Mouse (Mus musculus) intestine, embryonic 16.5 days (tissue): ENCODE measurements at regions not wholly inside any gene's neighbourhood (a gene's known extent, or its start where the extent isn't known, plus 50 kb on each side); places are given as distances from the start of the nearest gene placed in this dataset.

ENCODE experiments used
- ATAC-seq: fragments of 200-750 bp; cut with Nextera tagmentation; 2 replicates; pipeline ENCODE4 v1.8.0; 2017; ENCODE audit warnings: moderate TSS enrichment, moderate library complexity
- H3K27ac ChIP-seq: fragments of 300-500 bp; sonication (generic); 2 replicates; pipeline ENCODE4 v1.5.1; 2014; ENCODE audit warnings: mild to moderate bottlenecking, low read length
- H3K27me3 ChIP-seq: fragments of 300-500 bp; sonication (generic); replicated peaks from 2 replicates; pipeline ENCODE4 v1.6.1; 2014; ENCODE audit warnings: low read length, control low read depth, mixed read lengths; ENCODE audit not compliant: control insufficient read depth, insufficient read depth
- H3K36me3 ChIP-seq: fragments of 300-500 bp; sonication (generic); 2 replicates; pipeline ENCODE4 v1.6.1; 2014; ENCODE audit warnings: low read length, control low read depth; ENCODE audit not compliant: control insufficient read depth, insufficient read depth
- H3K4me1 ChIP-seq: fragments of 300-500 bp; sonication (generic); 2 replicates; pipeline ENCODE4 v1.6.1; 2014; ENCODE audit warnings: low read length, control low read depth, mixed read lengths; ENCODE audit not compliant: control insufficient read depth, insufficient read depth
- H3K4me2 ChIP-seq: fragments of 300-500 bp; sonication (generic); 2 replicates; pipeline ENCODE4 v1.6.1; 2014; ENCODE audit warnings: low read depth, low read length, control low read depth
- H3K4me3 ChIP-seq: fragments of 300-500 bp; sonication (generic); 2 replicates; pipeline ENCODE4 v1.5.1; 2014; ENCODE audit warnings: mild to moderate bottlenecking, low read length
- H3K9ac ChIP-seq: fragments of 300-500 bp; sonication (generic); 2 replicates; pipeline ENCODE4 v1.6.1; 2014; ENCODE audit warnings: low read depth, low read length
- H3K9me3 ChIP-seq: fragments of 300-500 bp; sonication (generic); 2 replicates; pipeline ENCODE4 v1.6.1; 2016; ENCODE audit warnings: low read length, control low read depth; ENCODE audit not compliant: control insufficient read depth
- WGBS: fragments of 180-500 bp; shearing (Covaris S2); extraction: QIAGEN DNeasy Blood & Tissue Kit; methylation state at CpG from one replicate; pipeline ENCODE4 v1.1.7; 2014; 5-methylcytosine and 5-hydroxymethylcytosine counted together

DNA sequence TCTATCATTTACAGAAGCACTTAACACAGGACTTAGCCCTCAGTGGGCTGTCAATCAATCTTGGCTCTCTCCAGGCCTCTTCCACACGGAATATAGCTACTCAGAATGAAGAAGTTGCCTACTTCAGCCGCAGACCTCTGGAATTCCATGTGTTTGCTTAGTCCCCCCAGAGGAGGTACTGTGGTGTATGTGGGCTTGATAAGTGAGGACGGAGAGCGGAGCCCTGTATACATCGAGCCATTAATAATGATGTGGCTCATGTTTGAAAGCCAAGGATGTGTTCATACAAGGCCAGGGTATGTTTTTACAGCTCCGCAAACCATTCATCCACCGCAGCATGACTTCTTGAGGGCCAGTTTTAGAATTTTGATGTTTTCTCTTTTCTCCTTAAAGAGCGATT, 125.8 kb downstream of the Enc1 start:
- Histone ChIP-seq H3K27ac (no peak overlapping the region), H3K4me3 (no peak overlapping the region), H3K4me1 (peaks cover 10% of the 10 kb centered on the region), H3K4me2 (no peak overlapping the region), H3K9me3 (no peaks in the 10 kb centered on the region), H3K9ac (no peak overlapping the region), H3K36me3 (no peaks in the 10 kb centered on the region), H3K27me3 (no peaks in the 10 kb centered on the region)
- WGBS = 71% methylated on average over 8 of the region's 8 CpGs
- ATAC-seq = no peak

DNA sequence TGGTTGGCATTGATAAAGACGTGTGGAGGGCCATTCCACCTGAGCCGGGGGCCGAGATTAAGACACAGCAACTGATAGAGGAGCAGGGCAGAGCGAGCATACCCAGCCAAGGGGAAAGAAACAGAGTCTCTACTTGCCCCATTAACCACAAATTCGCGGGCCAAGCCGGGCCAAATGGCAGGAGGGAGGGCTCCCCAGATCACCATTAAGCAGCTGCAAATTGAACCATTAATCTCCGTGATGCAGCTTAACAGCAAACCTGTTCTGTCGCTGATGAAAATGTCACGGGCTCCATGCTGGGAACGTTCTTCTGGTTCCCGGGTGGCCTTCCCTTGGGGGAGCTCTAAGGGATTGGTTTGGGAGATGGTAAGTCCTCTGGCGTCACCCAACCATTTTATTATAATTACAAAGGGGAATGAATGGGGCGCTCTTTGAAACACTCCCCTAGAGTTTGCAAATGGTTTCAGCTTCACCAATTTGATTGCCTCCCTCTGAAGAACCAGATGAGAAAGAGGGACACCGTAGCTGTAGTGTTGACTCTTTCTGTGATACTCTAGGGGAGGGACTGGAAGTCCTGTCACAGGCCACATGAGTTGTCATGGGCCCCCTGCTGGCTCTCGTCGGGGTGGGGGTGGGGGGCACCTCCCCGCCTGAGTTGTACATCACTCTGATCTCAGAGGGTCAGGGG, 124.8 kb downstream of the Enc1 start:
- Histone ChIP-seq H3K36me3 (no peaks in the 10 kb centered on the region), H3K4me3 (no peak overlapping the region), H3K4me1 (peaks cover 10% of the 10 kb centered on the region), H3K4me2 (no peak overlapping the region), H3K27me3 (no peaks in the 10 kb centered on the region), H3K27ac (no peak overlapping the region), H3K9me3 (no peaks in the 10 kb centered on the region), H3K9ac (no peak overlapping the region)
- no peak for ATAC-seq
- 53% methylated on average over 18 of the region's 18 CpGs for WGBS

DNA sequence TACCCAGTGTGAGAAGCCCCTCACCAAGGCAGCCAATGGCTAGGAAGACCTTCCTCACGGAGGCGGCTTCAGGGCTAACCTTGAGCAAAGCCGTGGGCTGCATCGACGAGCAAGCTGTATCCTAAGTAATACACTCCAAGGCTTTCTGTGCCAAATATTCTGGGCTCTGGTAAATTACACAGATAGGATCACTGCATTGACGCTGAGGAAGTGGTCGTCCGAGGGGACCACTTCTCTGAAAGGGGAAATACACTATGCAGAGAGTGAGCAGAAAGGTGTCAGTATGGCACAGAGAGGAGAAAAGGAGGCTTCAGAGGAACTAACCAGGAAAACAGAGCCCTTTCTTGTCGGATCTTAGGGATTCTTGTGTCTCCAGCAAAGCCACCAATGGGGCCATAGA, 124.1 kb downstream of the Enc1 start:
- Histone ChIP-seq H3K27me3 (no peaks in the 10 kb centered on the region), H3K9me3 (no peaks in the 10 kb centered on the region), H3K36me3 (no peaks in the 10 kb centered on the region), H3K9ac (no peak overlapping the region), H3K4me1 (peaks cover 10% of the 10 kb centered on the region), H3K4me2 (no peak overlapping the region), H3K27ac (no peak overlapping the region), H3K4me3 (no peak overlapping the region)
- no peak for ATAC-seq
- WGBS = 77% methylated on average over 9 of the region's 9 CpGs

DNA sequence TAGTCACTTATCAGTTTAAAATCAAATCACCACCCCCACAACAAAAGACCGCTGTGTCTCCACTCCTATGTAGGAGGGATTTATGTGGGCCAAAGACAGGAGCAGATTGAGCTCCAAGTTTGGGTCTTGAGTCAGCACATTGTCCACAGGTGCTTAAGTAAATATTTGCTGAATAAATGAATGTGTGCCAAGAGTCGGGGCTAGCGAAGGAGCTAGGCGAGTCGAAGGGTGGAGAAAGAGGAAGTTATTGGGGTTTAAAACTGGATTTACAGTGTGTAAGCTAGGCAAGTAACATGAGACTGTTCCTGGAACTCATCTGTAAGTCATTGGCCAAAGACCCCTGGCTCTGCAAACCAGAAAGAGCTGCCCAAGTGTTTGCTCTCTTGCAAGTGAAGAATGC, 122.9 kb downstream of the Enc1 start:
- ATAC-seq = peak; percentile 79
- no peaks in the 10 kb centered on the region for H3K36me3 ChIP-seq
- H3K27ac ChIP-seq = no peak overlapping the region

DNA sequence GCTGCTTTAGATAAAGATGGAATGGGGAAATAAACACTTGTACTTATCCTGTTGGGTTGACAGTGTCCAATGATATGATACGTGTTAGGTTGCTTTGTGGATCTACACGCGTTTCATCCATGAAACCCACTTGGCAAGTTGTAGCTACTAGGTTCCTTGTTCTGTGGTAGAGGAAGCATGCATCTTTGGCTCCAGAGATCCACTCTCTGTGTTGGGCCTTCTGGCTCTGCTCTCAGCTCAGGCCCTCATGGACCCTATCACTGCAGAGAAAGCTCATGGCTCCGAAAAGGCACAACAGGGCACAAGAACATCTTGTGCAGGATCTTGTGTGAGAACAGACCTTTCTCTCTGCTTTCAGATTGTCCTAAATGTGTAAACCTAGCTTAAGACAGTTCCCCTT, 122.3 kb downstream of the Enc1 start:
- H3K36me3 ChIP-seq = no peaks in the 10 kb centered on the region
- no peak overlapping the region for H3K4me2 ChIP-seq
- no peak overlapping the region for H3K4me3 ChIP-seq
- H3K9ac ChIP-seq = no peak overlapping the region
- peaks cover 10% of the 10 kb centered on the region for H3K4me1 ChIP-seq
- no peaks in the 10 kb centered on the region for H3K9me3 ChIP-seq
- WGBS = 95% methylated on average over 4 of the region's 4 CpGs
- no peak overlapping the region for H3K27ac ChIP-seq
- H3K27me3 ChIP-seq = no peaks in the 10 kb centered on the region
- ATAC-seq = no peak

More for the DNA sequence above, 122.9 kb downstream of the Enc1 start:
- Histone ChIP-seq H3K9ac (no peak overlapping the region), H3K9me3 (no peaks in the 10 kb centered on the region), H3K4me1 (peaks cover 10% of the 10 kb centered on the region), H3K4me2 (no peak overlapping the region), H3K27me3 (no peaks in the 10 kb centered on the region), H3K4me3 (no peak overlapping the region)
- WGBS = 36% methylated on average over 5 of the region's 5 CpGs

DNA sequence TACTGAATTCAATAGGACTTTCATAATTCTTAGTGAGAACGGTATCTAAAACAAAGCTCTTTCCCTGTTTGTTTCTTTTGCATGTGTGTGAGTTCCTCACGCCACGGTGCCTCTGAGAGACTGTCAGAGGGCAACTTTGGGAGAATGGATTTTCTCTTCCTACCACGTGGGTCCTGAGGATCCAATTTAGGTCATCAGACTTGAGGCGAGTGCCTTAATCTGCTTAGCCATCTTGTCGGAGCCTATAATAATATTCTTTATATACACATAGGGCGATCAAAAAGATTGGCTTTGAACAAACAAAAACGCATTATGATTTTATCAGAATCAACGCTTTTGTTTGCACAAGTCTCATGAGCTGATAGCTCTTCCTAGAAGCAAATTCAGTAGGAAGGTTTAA, 119.6 kb downstream of the Enc1 start:
- ATAC-seq = no peak
- Histone ChIP-seq H3K9me3 (no peaks in the 10 kb centered on the region), H3K4me2 (no peak overlapping the region), H3K4me3 (no peak overlapping the region), H3K27me3 (no peaks in the 10 kb centered on the region), H3K9ac (no peak overlapping the region), H3K27ac (no peak overlapping the region), H3K4me1 (peaks cover 10% of the 10 kb centered on the region), H3K36me3 (no peaks in the 10 kb centered on the region)
- WGBS = 52% methylated on average over 9 of the region's 9 CpGs

DNA sequence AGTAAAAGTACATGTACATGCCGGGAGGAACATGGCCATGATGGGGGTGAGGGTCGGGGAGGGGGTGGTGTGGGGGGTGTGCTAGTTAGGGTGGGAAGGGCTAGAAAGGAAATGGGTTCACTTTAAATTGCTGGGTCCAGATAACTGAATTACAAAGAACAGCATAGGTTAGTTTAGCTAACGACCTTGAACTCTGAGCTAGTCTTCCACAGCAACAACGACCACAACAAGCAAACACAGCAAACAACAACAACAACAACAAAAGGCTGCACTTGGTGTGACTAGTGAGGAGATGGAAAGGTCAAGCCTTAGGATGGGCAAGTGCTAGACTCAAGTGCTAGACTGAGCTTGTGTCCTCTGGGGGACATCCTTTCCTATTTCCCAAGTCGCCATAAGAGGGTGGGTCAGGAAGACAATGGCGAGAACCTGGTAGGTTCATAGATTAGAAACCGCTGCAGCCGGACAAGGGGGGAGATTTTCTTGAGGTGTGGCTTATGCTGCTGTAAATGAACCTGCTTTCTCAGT, 117.9 kb downstream of the Enc1 start:
- no peaks in the 10 kb centered on the region for H3K9me3 ChIP-seq
- no peak overlapping the region for H3K4me2 ChIP-seq
- WGBS = 81% methylated on average over 8 of the region's 8 CpGs
- no peaks in the 10 kb centered on the region for H3K36me3 ChIP-seq
- H3K4me1 ChIP-seq = peaks cover 5% of the 10 kb centered on the region
- no peak for ATAC-seq
- H3K27ac ChIP-seq = no peak overlapping the region
- H3K4me3 ChIP-seq = no peak overlapping the region
- no peaks in the 10 kb centered on the region for H3K27me3 ChIP-seq
- H3K9ac ChIP-seq = no peak overlapping the region

DNA sequence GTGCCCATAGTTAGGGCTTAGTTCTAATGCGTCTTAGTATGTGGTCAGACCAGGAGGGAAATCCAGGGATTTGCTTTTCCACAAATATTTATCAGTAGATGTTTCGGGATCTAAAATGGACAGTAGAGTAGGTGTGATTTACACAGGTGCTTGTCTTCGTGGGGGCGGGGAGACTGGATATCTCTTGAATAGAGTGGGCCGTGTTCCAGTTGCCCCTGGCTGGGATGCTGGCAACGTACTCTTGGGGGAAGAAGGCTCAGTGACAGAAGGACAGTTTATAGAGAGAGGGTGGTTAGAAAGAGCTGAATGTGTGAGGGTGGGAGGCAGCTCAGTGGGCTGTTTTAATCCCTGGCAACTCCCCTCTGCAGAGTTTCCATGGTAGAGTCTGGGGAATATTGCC, 117.4 kb downstream of the Enc1 start:
- no peaks in the 10 kb centered on the region for H3K36me3 ChIP-seq
- H3K27me3 ChIP-seq = no peaks in the 10 kb centered on the region
- H3K9me3 ChIP-seq = no peaks in the 10 kb centered on the region
- H3K4me3 ChIP-seq = no peak overlapping the region
- no peak overlapping the region for H3K4me2 ChIP-seq
- 67% methylated on average over 6 of the region's 6 CpGs for WGBS
- H3K27ac ChIP-seq = no peak overlapping the region
- no peak overlapping the region for H3K9ac ChIP-seq
- H3K4me1 ChIP-seq = no peaks in the 10 kb centered on the region
- no peak for ATAC-seq

DNA sequence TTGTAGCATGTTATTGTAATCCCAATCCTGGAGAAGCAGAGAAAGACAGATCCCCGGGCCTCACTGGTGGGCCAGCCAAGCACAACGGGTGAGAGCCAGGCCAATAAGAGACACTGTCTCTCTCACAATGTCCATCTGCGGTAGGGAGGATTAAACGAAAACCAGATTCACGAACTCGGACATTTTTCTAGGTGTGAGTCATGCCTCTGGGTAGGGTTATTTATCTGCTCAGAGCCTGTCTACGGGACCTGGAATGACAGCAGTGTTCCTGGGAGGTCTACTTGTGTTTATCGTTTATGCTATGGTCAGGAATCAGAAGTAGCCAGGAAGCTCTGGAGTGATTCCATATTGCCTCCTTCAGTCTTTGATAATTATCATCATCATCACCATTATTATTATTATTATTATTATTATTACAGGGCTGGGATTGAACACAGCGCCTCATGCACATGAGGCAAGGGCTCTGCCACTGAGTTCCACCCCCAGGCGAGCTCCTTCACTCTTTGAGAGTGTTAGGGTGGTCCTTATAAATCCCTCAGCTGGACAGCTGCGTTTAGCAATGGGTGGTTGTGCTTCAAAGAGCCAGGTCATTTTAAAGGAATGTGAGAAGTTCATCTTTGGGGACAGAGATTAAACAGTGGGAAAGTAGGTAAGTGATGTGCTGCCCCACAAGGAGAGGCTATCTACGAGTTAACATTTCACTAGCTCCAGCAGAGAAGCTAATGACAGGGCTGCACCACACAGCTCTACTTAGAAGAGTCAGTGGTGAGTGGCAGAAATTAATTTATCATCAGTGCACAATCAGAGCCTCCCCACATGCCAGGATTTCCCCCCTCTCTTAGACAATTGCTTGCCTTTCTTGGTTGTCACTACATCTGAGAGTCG, 116.3 kb downstream of the Enc1 start:
- no peaks in the 10 kb centered on the region for H3K36me3 ChIP-seq
- no peak overlapping the region for H3K4me2 ChIP-seq
- H3K27me3 ChIP-seq = no peaks in the 10 kb centered on the region
- ATAC-seq = peak; percentile 52; the same call in 1 of the 2 replicates
- WGBS = 32% methylated on average over 13 of the region's 13 CpGs
- H3K9me3 ChIP-seq = no peaks in the 10 kb centered on the region
- no peak overlapping the region for H3K27ac ChIP-seq
- no peak overlapping the region for H3K9ac ChIP-seq
- H3K4me1 ChIP-seq = no peaks in the 10 kb centered on the region
- no peak overlapping the region for H3K4me3 ChIP-seq
